Comparison of ENCODE assay signal across 13 mouse cellular contexts in the genomic region with DNA sequence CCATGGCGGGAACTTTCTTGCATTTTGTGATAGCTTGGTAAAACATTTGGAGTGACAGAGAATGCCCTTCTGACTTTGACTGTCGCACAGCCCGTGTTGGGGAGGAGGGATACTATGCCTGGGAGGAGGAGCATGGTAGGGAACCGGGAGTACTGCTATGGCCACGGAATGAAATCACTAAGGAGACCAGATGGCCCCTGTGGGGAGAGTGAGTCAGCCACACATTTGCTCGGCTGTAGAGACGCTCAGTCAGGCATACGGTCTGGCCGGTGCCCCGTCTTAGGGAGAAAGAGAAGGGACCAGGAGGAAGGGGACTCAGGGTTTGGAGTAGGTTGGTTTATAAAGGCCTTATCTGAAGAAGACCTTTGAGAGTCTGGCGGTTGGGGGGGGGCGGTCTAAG.
"Had no signal": no experiment of that assay in that cellular context is flagged by ENCODE, and none has a peak within 500 bp of the region (broad histone marks: within the 10 kb centered on the region; RNA-seq: fewer than 3 reads in every experiment).

No protein-coding gene starts in this region.

- H3K27ac ChIP-seq: left cerebral cortex, adult 2 months; limb, embryonic 15.5 days; liver, embryonic 13.5 days; lung, embryonic 15.5 days; macrophage; midbrain, embryonic 15.5 days had no signal

- ATAC-seq: liver, postnatal 0 days; midbrain, embryonic 15.5 days had no signal

- H3K36me3 ChIP-seq: limb, embryonic 15.5 days; liver, embryonic 13.5 days; lung, embryonic 15.5 days; midbrain, embryonic 15.5 days had no signal

- DNase-seq: kidney, postnatal 25 days; liver, embryonic 13.5 days; liver, postnatal 0 days; lung, postnatal 14 days; right cerebral cortex, postnatal 14 days; thymus, postnatal 36 days had no signal

- H3K27me3 ChIP-seq: liver, embryonic 13.5 days; lung, embryonic 15.5 days; megakaryocyte, embryonic 14.5 days; midbrain, embryonic 15.5 days had no signal

- H3K4me2 ChIP-seq: limb, embryonic 15.5 days; liver, embryonic 13.5 days; lung, embryonic 15.5 days; midbrain, embryonic 11.5 days; midbrain, embryonic 15.5 days had no signal

- H3K9ac ChIP-seq: limb, embryonic 15.5 days; liver, embryonic 13.5 days; liver, postnatal 0 days; lung, embryonic 15.5 days; midbrain, embryonic 15.5 days had no signal

- H3K4me3 ChIP-seq: left cerebral cortex, adult 2 months; limb, embryonic 15.5 days; liver, embryonic 13.5 days; lung, embryonic 15.5 days; megakaryocyte, embryonic 14.5 days; midbrain, embryonic 15.5 days had no signal

- H3K4me1 ChIP-seq: liver, embryonic 13.5 days; lung, embryonic 15.5 days; megakaryocyte, embryonic 14.5 days; midbrain, embryonic 15.5 days had no signal

- H3K9me3 ChIP-seq: limb, embryonic 15.5 days; liver, embryonic 13.5 days; lung, embryonic 15.5 days; midbrain, embryonic 15.5 days had no signal
